Mouse (Mus musculus): Measurements from ENCODE around the gene Cstad. TPM values are rescaled to one million over a fixed set of nuclear protein-coding genes. Genes with fewer than 3 reads are reported as not detected.

The Cstad gene
- 1.2 and 1.6 TPM in 2 replicates for polyA plus RNA-seq (2012; rRNA removed)

GRCm38 (mm10) chr2:30594641-30595379, at the start of gene Cstad:
Gene Cstad (plus strand): TSS chr2:30595040.
- DNase-seq (ENCODE audit: low read depth), result no peak

GRCm38 (mm10) chr2:30545706-30546105, 49.1 kb upstream of the Cstad start:
- DNase-seq (ENCODE audit: low read depth), result no peak

DNA sequence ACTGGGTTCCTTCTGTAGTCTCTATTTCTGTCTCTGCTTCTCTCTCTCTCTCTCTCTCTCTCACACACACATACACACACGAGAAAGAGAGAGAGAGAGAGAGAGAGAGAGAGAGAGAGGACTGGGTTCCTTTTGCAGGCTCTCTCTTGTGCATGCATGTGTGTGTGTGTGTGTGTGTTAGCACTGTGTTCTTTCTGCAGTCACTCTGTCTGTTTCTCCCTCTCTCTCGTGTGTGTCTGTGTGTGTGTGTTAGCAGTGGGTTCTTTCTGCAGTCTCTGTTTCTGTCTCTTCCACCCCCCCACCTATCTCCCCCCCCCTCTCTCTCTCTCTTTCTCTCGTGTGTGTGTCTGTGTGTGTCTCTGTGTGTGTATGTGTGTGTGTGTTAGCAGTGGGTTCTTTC, 48.6 kb upstream of the Cstad start:
- DNase-seq (ENCODE audit: low read depth), result no peak

GRCm38 (mm10) chr2:30547455-30548217, 47.2 kb upstream of the Cstad start:
- no peak for DNase-seq (ENCODE audit: low read depth)

DNA sequence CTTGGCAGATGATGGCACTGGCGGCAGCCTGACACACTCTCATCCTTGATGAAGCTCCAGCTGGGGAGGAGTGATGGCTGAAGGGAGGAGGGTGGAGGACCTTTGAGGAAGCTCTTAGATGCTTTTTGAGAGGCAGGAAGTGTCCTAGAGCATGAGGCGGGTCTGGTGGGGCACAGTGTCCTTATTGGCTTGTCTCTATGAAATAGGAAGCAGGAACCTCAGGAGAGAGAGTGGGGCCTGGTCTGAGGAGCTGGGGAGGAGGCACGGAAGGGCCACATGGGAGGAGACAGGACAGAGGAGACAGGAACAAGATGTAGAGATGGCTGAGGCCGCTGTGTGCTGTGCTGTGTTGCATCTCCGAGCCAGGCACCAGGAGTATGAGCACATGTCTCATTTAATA, 43.3 kb upstream of the Cstad start:
- no peak for DNase-seq (ENCODE audit: low read depth)

GRCm38 (mm10) chr2:30553851-30554540, 40.8 kb upstream of the Cstad start:
- no peak for DNase-seq (ENCODE audit: low read depth)

DNA sequence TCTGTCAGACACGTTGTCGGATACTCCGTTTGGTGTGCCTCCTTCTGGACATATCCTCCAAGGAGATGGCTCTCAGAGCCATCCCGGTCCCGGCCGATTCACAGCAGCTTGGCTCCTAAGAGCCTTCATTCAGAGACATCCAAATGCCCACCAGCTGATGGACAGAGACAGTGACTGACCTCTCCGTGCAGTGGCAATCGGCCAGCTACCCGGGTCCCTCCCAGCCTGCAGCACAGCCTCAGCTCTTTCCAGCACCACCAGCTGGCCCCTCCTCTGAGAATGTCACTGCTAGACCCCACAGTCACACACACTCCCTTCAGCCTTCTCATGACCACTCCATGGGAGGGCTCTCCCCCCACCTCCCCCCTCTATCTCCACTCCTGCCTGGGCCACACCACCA, 39.6 kb upstream of the Cstad start:
- no peak for DNase-seq (ENCODE audit: low read depth)

- no peak for DNase-seq (ENCODE audit: low read depth)
These were observed 38.3 kb upstream of the Cstad start for GRCm38 (mm10) chr2:30556495-30556894.

- DNase-seq (ENCODE audit: low read depth), result no peak
These were observed 35.3 kb upstream of the Cstad start for GRCm38 (mm10) chr2:30559552-30559951.

- DNase-seq (ENCODE audit: low read depth), result no peak
These were observed 32.3 kb upstream of the Cstad start for GRCm38 (mm10) chr2:30562553-30562952.

GRCm38 (mm10) chr2:30571647-30572046, 23.2 kb upstream of the Cstad start:
- no peak for DNase-seq (ENCODE audit: low read depth)

DNA sequence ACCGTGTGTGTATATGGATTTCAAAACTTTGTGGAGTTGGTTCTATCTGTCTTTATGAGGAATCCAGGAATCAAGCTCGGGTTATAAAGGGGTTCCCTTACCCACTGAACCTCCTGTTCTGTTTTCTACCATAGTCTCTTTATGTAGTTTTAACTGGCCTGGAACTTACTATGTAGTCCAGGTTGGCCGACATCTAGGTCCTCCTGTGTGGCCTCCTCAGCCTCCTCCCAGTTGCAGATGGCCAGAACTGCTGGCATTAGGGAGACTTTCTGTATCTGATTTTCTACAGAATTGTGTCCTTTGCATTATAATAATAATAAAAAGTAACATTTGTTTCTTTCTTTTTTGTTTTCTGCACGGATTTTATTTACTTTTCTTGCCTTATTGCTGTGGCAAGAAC, 21.3 kb upstream of the Cstad start:
- no peak for DNase-seq (ENCODE audit: low read depth)

DNA sequence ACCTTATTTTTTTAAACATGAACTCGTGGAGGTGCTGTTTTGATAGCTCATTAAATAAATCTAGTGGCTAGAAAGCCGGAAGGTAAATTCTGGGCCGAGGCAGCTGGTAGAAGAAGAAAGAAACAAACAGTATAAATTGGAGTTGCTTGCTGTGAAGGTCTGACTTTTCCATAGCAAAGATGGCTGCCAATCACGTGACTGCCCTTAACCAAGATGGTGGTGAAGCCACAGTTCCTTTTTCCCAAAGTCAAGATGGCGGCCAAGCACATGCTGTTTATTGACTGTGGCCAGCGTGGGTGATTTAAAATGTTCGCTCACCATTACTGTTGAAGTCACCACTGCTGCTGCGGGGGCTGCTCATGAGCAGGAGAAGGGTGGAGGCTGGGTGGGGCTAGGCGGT, 17.8 kb upstream of the Cstad start:
- DNase-seq (ENCODE audit: low read depth), result no peak

DNA sequence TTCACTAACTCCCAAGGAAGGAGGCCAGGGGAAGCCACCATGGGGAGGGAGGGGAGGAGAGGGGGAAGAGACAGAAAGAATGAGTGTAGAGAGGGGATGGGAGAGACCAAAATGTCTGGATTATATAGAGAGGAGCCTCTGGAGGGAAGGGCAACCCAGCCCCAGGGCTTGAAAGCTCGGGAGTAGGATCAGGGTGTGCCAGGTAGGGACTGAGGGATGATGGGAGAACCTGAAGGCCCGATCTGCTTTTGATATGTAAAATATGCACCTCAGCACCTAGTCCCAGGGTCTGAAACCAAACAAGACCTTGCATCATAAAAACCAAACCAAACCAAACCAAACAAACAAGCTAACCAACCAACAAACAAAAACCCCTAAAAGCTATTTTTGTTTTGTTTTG, 16.8 kb upstream of the Cstad start:
- no peak for DNase-seq (ENCODE audit: low read depth)

GRCm38 (mm10) chr2:30587161-30587560, 7.7 kb upstream of the Cstad start:
- DNase-seq (ENCODE audit: low read depth), result peak; percentile 14

- no peak for DNase-seq (ENCODE audit: low read depth)
These were observed 7.2 kb upstream of the Cstad start for GRCm38 (mm10) chr2:30587671-30588070.

GRCm38 (mm10) chr2:30588985-30589511, 5.8 kb upstream of the Cstad start:
- DNase-seq (ENCODE audit: low read depth), result no peak

GRCm38 (mm10) chr2:30589781-30590180, 5.1 kb upstream of the Cstad start:
- DNase-seq (ENCODE audit: low read depth), result no peak

DNA sequence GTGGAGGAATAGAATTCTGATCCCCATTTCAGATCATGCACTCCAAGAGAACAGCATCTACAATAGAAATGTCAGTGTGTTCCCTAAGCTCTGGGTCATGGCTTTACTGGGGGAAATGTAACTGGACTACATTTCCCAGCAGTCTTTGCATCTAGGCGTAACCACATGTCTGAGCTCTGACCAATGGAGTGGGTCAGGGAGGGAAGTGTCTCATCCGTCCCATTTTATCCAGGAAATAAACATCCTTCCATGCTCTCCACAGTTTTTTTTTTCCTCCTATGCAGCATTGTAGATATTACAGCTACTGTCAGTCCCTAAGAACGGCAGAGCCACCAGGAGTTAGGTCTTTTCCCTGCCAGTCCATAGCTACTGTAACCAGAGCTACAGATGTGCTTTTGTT, 3.9 kb upstream of the Cstad start:
- peak; percentile 20 for DNase-seq (ENCODE audit: low read depth)

DNA sequence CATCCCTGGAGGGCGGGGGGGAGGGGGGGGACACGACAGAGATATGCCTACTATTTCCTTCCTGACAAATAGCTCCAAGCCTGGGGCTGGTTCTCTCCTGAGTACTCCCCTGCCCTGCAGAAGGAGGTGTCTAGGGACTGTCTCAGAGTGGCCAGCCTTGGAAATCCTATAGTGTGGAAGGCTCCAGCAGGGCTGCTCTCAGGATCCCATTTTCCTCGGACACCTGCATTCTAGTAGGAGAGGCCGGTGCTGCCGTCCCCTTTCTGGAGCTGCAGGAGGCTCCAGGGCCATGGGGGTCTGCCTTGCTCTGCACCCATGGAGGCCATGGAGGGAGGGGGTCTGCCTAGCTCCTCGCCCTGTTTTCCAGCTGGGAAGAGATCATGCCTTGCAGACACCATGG, 2.4 kb upstream of the Cstad start:
- no peak for DNase-seq (ENCODE audit: low read depth)

- DNase-seq (ENCODE audit: low read depth), result no peak
These were observed 1.9 kb upstream of the Cstad start for GRCm38 (mm10) chr2:30592951-30593350.

DNA sequence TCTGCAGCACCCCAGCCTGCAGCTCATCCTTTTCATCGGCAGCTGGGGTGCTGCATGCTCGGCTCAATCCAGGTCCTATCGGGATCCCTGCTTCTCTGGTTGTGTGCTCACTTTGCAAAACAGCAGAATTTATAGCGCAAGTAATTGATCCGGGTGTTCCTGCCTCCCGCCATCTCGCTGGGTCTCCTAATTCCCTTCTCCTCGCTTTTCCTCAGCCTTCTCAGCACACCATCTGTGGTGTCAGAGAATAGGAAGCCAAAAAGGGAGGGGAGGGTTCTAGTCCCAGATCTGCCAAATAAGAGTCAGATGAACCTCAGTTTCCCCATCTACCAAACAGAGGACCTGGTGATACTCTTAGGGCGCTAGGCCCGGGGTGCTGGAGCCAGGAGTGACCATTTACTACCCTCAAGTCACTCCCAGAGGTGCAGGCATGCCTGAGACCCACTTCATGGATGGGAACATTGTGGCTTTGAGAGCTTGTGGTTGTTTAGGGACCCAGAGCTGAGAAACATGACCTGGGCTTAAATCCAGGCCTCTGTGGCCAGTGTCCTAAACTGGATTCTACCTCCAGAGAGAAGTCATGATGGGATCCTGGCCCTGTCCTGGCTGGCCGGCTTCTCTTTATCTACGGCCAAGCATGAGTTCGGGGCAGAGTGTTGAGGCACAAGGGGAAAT, 1.1 kb upstream of the Cstad start:
- DNase-seq (ENCODE audit: low read depth), result no peak

Measured in gonadal fat pad, adult 2 months (tissue).